Mouse (Mus musculus): ENCODE measurements around the gene Elavl2.

Gene Elavl2

GRCm38 (mm10) chr4:91208415-91209292 is 191.9 kb downstream of the Elavl2 start:
- 73% methylated on average over 6 of the region's 6 CpGs for WGBS
